Mouse (Mus musculus) CH12.LX (cell line): ENCODE data around the gene Dtnb. TPM values are rescaled to one million over a fixed set of nuclear protein-coding genes. Genes with fewer than 3 reads are reported as not detected.

Experiments
- DNase-seq: peaks from one replicate; pipeline ENCODE4 v3.0.0-alpha.2; 2013; ENCODE audit errors: extremely low read depth
- H3K27ac ChIP-seq: 2 replicates; pipeline ENCODE4 v1.5.1; 2012; ENCODE audit warnings: low read depth, mild to moderate bottlenecking, control low read depth, moderate library complexity; ENCODE audit not compliant: insufficient read depth
- H3K27me3 ChIP-seq: replicated peaks from 2 replicates; pipeline ENCODE3; 2012; ENCODE audit warnings: inconsistent platforms
- H3K36me3 ChIP-seq, 2 experiments: replicated peaks in 1 of 2; 2 replicates each; pipeline versions ENCODE3 to v1.6.1; 2012; ENCODE audit warnings: inconsistent platforms in 1 of 2, low read length in 1 of 2, mild to moderate bottlenecking in 1 of 2, mixed read lengths in 1 of 2, moderate library complexity in 1 of 2; ENCODE audit not compliant: control insufficient read depth in 1 of 2, insufficient read depth in 1 of 2
- H3K4me1 ChIP-seq, 2 experiments: 2 replicates each; pipeline ENCODE4 v1.6.1; 2012; ENCODE audit warnings: inconsistent platforms in 1 of 2, moderate library complexity in 1 of 2; ENCODE audit not compliant: insufficient read depth in 2 of 2, control insufficient read depth in 1 of 2
- H3K4me2 ChIP-seq: 2 replicates; pipeline ENCODE4 v1.6.1; 2012; ENCODE audit warnings: low read depth, mild to moderate bottlenecking, control low read depth; ENCODE audit not compliant: poor library complexity, insufficient read depth, severe bottlenecking
- H3K4me3 ChIP-seq, 3 experiments: fragments of 150-350 bp in 1 of 3; sonication (generic) in 1 of 3; replicated peaks in 1 of 3; 2 replicates each; pipeline versions ENCODE3 to v1.5.1; 2011 to 2012; ENCODE audit warnings: low read depth in 2 of 3, low read length in 2 of 3, mild to moderate bottlenecking in 2 of 3, moderate library complexity in 2 of 3, control low read depth in 1 of 3, improper control_type of control experiment in 1 of 3, inconsistent platforms in 1 of 3, mixed read lengths in 1 of 3; ENCODE audit not compliant: poor library complexity in 1 of 3
- H3K79me2 ChIP-seq: replicated peaks from 2 replicates; pipeline ENCODE4 v1.6.1; 2012; ENCODE audit warnings: mild to moderate bottlenecking, moderate library complexity; ENCODE audit not compliant: control insufficient read depth, poor library complexity, insufficient read depth, severe bottlenecking; ENCODE audit errors: extremely low read depth
- H3K9ac ChIP-seq: 2 replicates; pipeline ENCODE4 v1.6.1; 2012; ENCODE audit warnings: low read depth, mild to moderate bottlenecking, control low read depth, moderate library complexity; ENCODE audit not compliant: insufficient read depth
- H3K9me3 ChIP-seq: replicated peaks from 2 replicates; pipeline ENCODE3; 2012; ENCODE audit warnings: low read length, inconsistent platforms, mixed read lengths
- BHLHE40 ChIP-seq: IDR thresholded peaks from 2 replicates; pipeline ENCODE4 v1.6.1; 2011; ENCODE audit warnings: mild to moderate bottlenecking, low read depth, low read length, improper control_type of control experiment
- CHD1 ChIP-seq: IDR thresholded peaks from 2 replicates; pipeline ENCODE4 v1.6.1; 2012; ENCODE audit warnings: low read depth, low read length, improper control_type of control experiment, inconsistent platforms
- CTCF ChIP-seq, 2 experiments: IDR thresholded peaks in 1 of 2; conservative IDR thresholded peaks in 1 of 2; 2 replicates each; pipeline ENCODE4 v1.5.1; 2011 to 2012; ENCODE audit warnings: low read depth in 2 of 2, low read length in 2 of 2, improper control_type of control experiment in 1 of 2, inconsistent platforms in 1 of 2, mild to moderate bottlenecking in 1 of 2, moderate library complexity in 1 of 2
- E2F4 ChIP-seq: IDR thresholded peaks from 2 replicates; pipeline ENCODE4 v1.6.1; 2011; ENCODE audit warnings: low read depth, low read length, improper control_type of control experiment; ENCODE audit not compliant: insufficient replicate concordance
- EP300 ChIP-seq: IDR thresholded peaks from 2 replicates; pipeline ENCODE4 v1.6.1; 2011; ENCODE audit warnings: low read length, improper control_type of control experiment
- ETS1 ChIP-seq: conservative IDR thresholded peaks from 2 replicates; pipeline ENCODE4 v1.6.1; 2012; ENCODE audit warnings: low read depth, mild to moderate bottlenecking, inconsistent platforms, low read length, improper control_type of control experiment, moderate library complexity
- GABPA ChIP-seq: IDR thresholded peaks from 2 replicates; pipeline ENCODE4 v1.6.1; 2012; ENCODE audit warnings: low read depth, low read length, improper control_type of control experiment, inconsistent platforms; ENCODE audit not compliant: insufficient replicate concordance
- IRF4 ChIP-seq: IDR thresholded peaks from 2 replicates; pipeline ENCODE4 v1.6.1; 2014; ENCODE audit warnings: low read depth, mild to moderate bottlenecking, inconsistent platforms, low read length, improper control_type of control experiment
- KAT2A ChIP-seq: IDR thresholded peaks from 2 replicates; pipeline ENCODE4 v1.6.1; 2012; ENCODE audit warnings: low read length, improper control_type of control experiment, inconsistent platforms; ENCODE audit not compliant: insufficient replicate concordance
- MAX ChIP-seq: IDR thresholded peaks from 2 replicates; pipeline ENCODE4 v1.6.1; 2011; ENCODE audit warnings: low read length, improper control_type of control experiment
- MAZ ChIP-seq: IDR thresholded peaks from 2 replicates; pipeline ENCODE4 v1.6.1; 2012; ENCODE audit warnings: low read depth, mild to moderate bottlenecking, inconsistent platforms, low read length, improper control_type of control experiment, moderate library complexity
- MXI1 ChIP-seq: IDR thresholded peaks from 2 replicates; pipeline ENCODE4 v1.6.1; 2011; ENCODE audit warnings: mild to moderate bottlenecking, low read depth, low read length, improper control_type of control experiment
- MYC ChIP-seq: IDR thresholded peaks from 2 replicates; pipeline ENCODE4 v1.6.1; 2011; ENCODE audit warnings: low read depth, mild to moderate bottlenecking, improper control_type of control experiment, low read length
- NRF1 ChIP-seq: IDR thresholded peaks from 2 replicates; pipeline ENCODE4 v1.6.1; 2014; ENCODE audit warnings: low read depth, mild to moderate bottlenecking, inconsistent platforms, low read length, improper control_type of control experiment, moderate library complexity
- POLR2AphosphoS2 ChIP-seq: IDR thresholded peaks from 2 replicates; pipeline ENCODE4 v1.6.1; 2011; ENCODE audit warnings: low read depth, low read length, improper control_type of control experiment
- RCOR1 ChIP-seq: conservative IDR thresholded peaks from 2 replicates; pipeline ENCODE4 v1.6.1; 2012; ENCODE audit warnings: low read depth, mild to moderate bottlenecking, inconsistent platforms, low read length, improper control_type of control experiment
- TCF12 ChIP-seq: IDR thresholded peaks from 2 replicates; pipeline ENCODE4 v1.6.1; 2014; ENCODE audit warnings: low read depth, mild to moderate bottlenecking, inconsistent platforms, low read length, improper control_type of control experiment
- USF1 ChIP-seq: IDR thresholded peaks from 2 replicates; pipeline ENCODE4 v1.6.1; 2014; ENCODE audit warnings: low read depth, mild to moderate bottlenecking, inconsistent platforms, low read length, improper control_type of control experiment
- USF2 ChIP-seq: conservative IDR thresholded peaks from 2 replicates; pipeline ENCODE4 v1.6.1; 2011; ENCODE audit warnings: low read depth, low read length, improper control_type of control experiment
- dilution Hi-C: fragments of 300-500 bp; cut with MboI; formaldehyde crosslinking; loops from 2 replicates; pipeline ENCODE4 v1.14.3; 2020; ENCODE audit warnings: low sequenced_read_pairs; ENCODE audit not compliant: extremely low pct_unique_long_range_greater_than_20kb, extremely low pct_ligation_motif_present
- in situ Hi-C: fragments of 300-500 bp; cut with MboI; formaldehyde crosslinking; loops from 3 replicates; pipeline ENCODE4 v1.14.3; 2019; ENCODE audit warnings: low sequenced_read_pairs, low pct_ligation_motif_present, low pct_unique_long_range_greater_than_20kb, mixed read lengths
- polyA plus RNA-seq: library from polyadenylated mRNA; unstranded; fragments of >175 nt; gene quantifications from 2 replicates; pipeline ENCODE4 v1.2.1, GENCODE M21; 2012; ENCODE audit warnings: low read depth; ENCODE audit not compliant: insufficient read length
- total RNA-seq, 2 experiments: library from RNA; depleted of rRNA; stranded (reverse); fragments of 300-350 nt in 1 of 2; fragments of >200 nt in 1 of 2; gene quantifications; 2 replicates each; pipeline ENCODE4 v1.2.3; 2012 to 2014

The Dtnb gene
- total and polyA plus RNA-seq, 3 experiments, result 8.1 to 26.0 (median 17.4) TPM

- in situ Hi-C loops, result loop anchor here (25.0 kb wide), 1 partner anchor 1349 kb away; the partner anchor contains the start of genes Atad2b and Ubxn2a
- H3K27ac ChIP-seq, result no peak overlapping the region
Observed at GRCm38 (mm10) chr12:3563659-3564058, 8.5 kb upstream of the Dtnb start.

GRCm38 (mm10) chr12:3568461-3568991 is 3.7 kb upstream of the Dtnb start:
- Histone ChIP-seq H3K36me3 (no peaks in the 10 kb centered on the region), H3K4me1 (peaks cover 2 to 18% of the 10 kb centered on the region in 2 experiments; a peak in 2 of 4 replicates), H3K27me3 (no peaks in the 10 kb centered on the region), H3K79me2 (no peaks in the 10 kb centered on the region), H3K9ac (no peak overlapping the region)
- no peak for TF ChIP-seq E2F4
- TF ChIP-seq BHLHE40, result no peak
- TF ChIP-seq CTCF (conservative IDR thresholded peaks at IDR 0.05 in 1 of 2, IDR thresholded peaks at IDR 0.05 in 1 of 2; ENCODE audit: low read depth in 2 of 2, low read length in 2 of 2), result no peak
- TF ChIP-seq USF2, result peak; percentile 32; the same call in 1 of the 2 replicates
- TF ChIP-seq RCOR1, result no peak
- TF ChIP-seq ETS1, result no peak
- no peak for TF ChIP-seq IRF4
- no peak for TF ChIP-seq MYC
- TF ChIP-seq TCF12, result no peak
- TF ChIP-seq NRF1, result no peak
- peak; percentile 23; the same call in 1 of the 2 replicates for TF ChIP-seq USF1
- no peak for TF ChIP-seq EP300
- TF ChIP-seq, all 38 proteins: peak for 2
- Histone ChIP-seq H3K9me3 (no peaks in the 10 kb centered on the region), H3K4me2 (no peak overlapping the region), H3K4me3 (no peak overlapping the region), H3K27ac (no peak overlapping the region)
- in situ Hi-C loops (loop anchor here (25.0 kb wide), 1 partner anchor 1344 kb away; the partner anchor contains the start of genes Atad2b and Ubxn2a), dilution Hi-C loops (no loop called here)
- DNase-seq, result no peak

More at GRCm38 (mm10) chr12:3563659-3564058, 8.5 kb upstream of the Dtnb start:
- no peaks in the 10 kb centered on the region for H3K36me3 ChIP-seq
- no peak overlapping the region for H3K4me3 ChIP-seq
- no peak overlapping the region for H3K9ac ChIP-seq
- no peaks in the 10 kb centered on the region for H3K79me2 ChIP-seq
- dilution Hi-C loops, result no loop called here
- H3K27me3 ChIP-seq, result no peaks in the 10 kb centered on the region
- TF ChIP-seq MAZ, result no peak
- TF ChIP-seq MAX, result no peak
- TF ChIP-seq ETS1, result no peak
- TF ChIP-seq GABPA, result no peak
- no peak for TF ChIP-seq MXI1
- no peak for TF ChIP-seq KAT2A
- TF ChIP-seq POLR2AphosphoS2, result no peak
- no peak for TF ChIP-seq CHD1
- peaks cover 0 to 7% of the 10 kb centered on the region in 2 experiments; a peak in 1 of 4 replicates for H3K4me1 ChIP-seq
- no peak for DNase-seq
- H3K9me3 ChIP-seq, result no peaks in the 10 kb centered on the region
- H3K4me2 ChIP-seq, result no peak overlapping the region
